Mouse (Mus musculus): Measurements from ENCODE around the gene Psors1c2.
A peak's percentile ranks its signal among the peaks of the same experiment; 100 is the strongest.

Psors1c2 gene

DNA sequence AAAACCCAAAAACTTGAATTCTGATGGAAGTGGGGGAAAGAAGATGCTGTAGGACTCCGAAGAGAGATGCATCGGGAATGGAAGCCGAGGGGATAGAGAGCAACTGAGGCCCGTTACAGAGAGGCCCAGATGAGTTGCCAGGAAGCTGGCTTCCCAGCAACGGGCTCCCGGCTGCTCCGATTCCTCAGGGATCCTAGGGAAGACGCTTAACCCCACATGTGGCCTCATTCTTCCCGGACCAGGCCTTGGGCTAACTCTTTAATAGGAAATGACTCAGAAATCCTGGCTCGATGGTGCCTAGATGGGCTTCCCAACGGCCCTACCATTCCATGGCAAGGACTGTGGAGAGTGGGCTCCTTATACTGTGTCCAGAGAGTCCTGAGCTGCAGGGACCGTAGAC lies 15.5 kb upstream of the Psors1c2 start:
- no peak for DNase-seq (ENCODE audit: low spot score in 2 of 2)

DNA sequence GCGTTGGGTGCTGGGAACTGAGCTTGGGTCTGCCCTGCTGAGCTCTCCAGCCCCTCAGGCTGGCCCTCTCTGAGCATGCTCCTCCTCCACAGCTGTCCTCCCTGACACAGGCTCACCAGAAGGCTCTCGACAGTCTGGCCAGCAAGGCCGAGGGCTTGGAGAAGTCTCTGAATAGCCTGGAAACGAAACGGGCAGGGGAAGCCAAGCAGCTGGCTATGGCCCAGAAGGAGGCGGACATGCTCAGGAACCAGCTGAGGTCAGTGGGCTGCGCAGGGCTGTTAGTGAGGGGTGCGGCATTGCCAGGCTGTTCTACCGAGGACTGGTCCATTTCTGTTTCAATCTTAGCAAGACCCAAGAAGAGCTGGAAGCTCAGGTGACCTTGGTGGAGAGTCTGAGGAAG lies 8.6 kb upstream of the Psors1c2 start:
- no peak for DNase-seq (ENCODE audit: low spot score in 2 of 2)

DNA sequence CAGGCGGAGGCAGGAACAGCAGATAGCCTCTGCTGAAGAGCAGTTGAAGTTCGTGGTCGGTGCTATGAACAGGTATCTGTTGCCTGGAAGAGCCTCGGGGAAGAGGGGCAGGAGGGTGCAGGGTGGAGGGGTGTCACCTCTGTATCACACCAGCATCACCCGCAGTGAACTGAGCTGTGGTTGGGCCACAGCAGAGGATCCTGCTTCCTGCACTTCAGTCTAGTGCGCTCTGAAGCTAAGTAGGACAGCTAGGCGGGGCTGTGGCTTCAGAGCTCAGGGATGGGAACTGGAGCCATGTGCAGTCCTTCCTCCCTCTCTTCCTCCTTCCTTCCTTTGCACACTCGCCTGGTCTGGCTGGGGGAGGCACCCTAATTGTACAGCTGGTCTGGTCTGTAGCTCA lies 6.4 kb upstream of the Psors1c2 start:
- DNase-seq (ENCODE audit: low spot score in 2 of 2) = no peak

DNA sequence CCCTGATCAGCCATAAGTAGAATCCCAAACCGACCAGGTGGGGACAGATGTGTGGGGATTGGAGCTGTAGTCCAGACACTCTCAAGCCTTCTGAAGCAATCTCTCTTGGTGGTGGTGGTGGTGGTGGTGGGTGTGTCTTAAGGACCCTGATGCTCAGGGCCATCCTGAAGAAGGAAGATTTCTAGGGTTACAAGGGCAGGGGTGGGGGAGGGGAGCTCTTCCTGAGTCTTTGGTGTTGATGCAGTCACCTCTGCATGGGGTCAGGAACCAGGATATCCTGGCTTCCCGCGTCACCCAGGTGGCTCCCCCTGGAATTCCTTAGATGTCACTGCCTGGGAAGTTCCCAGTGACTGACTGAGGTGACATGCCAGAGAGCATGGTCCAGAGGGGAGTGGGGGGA lies 641 bp upstream of the Psors1c2 start:
- no peak for DNase-seq (ENCODE audit: low spot score in 2 of 2)

DNA sequence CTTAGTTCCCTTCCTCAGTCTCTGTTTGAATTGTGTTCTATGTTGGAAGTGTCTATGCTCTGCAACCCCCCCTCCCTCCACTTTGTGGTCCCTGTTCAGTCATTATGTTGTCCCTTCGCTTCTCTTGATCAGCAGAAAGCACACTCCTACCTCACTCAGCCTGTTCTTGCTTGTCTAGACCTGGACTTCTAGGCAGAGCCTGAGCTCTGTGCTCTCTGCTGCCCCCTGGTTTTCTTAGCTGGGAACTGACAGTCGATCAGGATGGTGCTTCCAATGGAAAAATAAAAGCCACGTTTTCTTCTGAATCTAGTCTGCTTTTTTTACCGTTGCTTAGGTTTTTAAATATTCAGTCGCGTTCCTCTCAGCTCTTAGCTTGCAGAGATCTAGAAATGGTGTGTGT lies 1.3 kb downstream of the Psors1c2 start:
- DNase-seq (ENCODE audit: low spot score in 2 of 2) = peak; percentile 62 to 81

DNA sequence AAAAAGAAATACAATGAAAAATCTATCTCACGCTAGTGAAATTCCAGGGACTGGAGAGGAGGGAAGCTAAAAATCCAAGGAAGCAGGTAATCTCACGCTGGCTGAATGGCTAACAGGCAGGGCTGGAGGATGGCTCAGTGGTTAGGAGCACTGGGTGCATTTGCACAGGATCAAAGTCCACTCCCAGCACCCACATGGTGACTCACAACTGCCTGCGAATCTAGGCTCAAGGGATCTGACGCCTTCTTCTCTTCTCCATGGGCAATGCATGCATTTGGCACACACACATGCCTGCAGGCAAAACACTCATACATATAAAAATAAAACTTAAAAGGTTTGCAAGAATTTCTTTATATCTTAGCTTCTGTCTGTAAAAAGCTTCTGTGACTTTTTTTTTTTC lies 4.4 kb downstream of the Psors1c2 start:
- no peak for DNase-seq (ENCODE audit: low spot score in 2 of 2)

DNA sequence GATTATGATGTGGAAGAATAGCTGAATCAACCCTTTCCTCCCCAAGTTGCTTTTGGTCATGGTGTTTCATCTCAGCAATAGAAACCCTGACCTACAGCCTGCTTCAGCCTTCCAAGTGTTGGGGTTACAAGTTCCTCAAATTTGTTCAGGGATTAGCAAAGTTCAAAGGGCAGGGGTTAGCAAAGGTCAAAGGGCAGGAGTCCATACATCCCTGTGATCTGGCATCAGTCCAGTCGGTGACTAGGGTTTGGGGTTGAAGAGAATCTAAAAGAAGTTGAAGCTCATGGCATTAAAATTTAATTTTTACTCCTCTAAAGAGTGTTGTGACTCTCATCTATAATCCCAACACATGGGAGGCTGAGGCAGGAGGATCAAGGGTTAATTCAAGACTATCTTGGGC lies 5.5 kb downstream of the Psors1c2 start:
- DNase-seq (ENCODE audit: low spot score in 2 of 2) = no peak

DNA sequence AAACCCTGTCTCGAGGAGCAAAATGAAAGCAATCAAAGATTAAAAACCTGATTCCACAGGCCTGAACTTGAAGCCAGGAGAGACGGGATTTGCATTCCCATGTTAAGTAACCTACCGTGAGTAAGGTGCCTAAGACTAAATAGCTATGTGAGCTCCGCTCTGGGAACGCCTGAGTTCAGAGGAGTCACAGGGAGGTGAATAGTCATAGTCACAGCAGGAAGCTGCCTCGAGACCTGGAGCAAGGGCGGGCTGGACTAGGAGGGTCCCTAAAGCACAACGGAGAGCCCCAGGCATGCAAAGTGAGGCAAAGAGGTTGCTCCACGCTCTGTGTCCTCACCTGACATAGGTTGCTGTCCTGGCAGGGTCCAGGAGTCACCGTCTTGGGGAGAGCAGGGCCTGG lies 6.5 kb downstream of the Psors1c2 start:
- no peak for DNase-seq (ENCODE audit: low spot score in 2 of 2)

DNA sequence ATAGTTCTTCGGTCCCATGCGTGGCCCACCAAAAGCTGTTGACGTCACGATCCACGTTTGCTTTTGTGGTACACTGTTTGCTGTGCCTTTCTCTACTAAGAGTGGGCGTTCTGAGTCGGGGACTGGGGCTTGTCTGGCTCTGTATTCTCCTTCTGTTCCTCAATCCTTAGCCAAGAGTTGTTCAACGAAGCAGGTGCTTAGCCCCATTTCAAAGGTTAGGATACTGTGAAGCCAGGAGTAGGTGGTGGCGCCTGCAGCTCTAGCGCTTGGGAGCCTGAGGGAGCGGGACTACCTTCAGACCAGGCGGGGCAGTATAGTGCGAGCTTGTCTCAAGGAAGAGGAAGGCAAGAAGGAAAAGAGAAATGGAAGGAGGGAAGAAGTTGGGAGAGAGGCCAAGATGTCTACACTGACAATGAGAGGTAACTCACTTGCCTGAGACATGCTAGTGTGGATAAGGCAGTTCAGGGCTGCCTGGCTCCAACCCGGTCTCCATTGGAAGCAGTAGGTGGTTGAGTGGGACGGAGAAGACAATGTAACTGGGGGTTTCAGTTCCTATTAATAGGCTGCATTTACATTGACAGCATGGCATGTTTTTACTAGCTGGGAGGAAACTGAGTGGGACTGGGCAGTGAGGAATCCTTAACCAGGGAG lies 9.9 kb downstream of the Psors1c2 start:
- no peak for DNase-seq (ENCODE audit: low spot score in 2 of 2)

DNA sequence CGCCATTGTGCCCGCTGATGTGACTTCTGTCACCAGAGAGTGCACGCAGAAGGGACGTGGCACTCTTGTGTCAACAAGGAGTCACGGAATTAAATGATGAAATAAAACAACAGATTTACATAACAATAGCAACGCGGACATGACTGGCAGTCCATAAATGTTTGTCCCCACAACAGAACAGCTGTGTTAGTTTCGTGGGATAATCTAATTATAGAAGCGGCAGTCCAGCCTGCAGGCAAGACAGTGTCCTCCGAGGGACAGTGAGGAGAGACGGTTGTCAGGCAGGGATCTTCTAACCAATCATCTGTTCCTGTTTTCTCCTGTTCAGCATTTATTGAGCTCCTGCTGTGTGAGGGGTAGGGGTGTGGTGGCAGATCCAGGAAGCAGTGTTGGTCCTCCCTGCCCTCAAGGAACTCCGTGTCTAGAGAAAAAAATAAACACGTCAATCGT lies 10.4 kb downstream of the Psors1c2 start:
- DNase-seq (ENCODE audit: low spot score in 2 of 2) = no peak

DNA sequence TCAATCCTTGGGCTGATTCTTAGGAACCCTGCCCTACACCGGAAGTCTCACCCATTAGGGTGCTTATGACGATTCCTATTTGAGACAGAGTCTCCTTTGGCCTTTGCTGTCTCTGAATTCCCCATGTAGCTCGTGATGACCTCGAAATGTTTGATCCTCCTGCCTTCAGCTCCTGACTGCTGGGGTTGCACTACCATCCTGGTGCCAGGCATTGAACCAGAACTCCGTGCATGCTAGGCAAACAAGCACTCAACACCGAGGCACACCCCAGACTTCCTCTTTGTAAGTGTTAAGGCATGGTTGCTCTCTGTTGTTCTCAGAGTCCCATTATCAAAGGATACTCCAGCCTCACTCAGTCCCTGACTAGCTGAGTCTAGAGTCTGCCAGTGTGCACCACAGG lies 11.0 kb downstream of the Psors1c2 start:
- DNase-seq (ENCODE audit: low spot score in 2 of 2) = no peak

DNA sequence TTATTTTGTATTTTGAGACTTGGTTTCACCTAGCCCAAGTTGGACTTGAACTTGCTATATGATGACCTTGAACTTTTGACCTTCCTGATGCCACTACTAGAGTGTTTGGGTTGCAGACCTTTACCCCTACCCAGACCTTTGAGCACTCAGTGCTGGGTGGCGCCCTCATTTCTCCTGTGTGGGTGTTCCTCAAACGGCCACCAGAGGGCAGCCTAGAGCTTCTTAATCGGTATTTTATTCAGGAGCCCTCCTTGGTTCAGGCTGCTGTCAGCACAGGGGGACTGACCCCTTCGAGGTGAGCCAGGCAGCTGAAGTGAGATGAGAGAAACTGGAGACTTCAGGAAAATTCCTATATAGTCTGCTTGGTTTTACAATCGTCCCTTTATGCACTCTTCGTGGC lies 11.7 kb downstream of the Psors1c2 start:
- DNase-seq (ENCODE audit: low spot score in 2 of 2) = peak in 1 of 2 experiments; percentile 61

DNA sequence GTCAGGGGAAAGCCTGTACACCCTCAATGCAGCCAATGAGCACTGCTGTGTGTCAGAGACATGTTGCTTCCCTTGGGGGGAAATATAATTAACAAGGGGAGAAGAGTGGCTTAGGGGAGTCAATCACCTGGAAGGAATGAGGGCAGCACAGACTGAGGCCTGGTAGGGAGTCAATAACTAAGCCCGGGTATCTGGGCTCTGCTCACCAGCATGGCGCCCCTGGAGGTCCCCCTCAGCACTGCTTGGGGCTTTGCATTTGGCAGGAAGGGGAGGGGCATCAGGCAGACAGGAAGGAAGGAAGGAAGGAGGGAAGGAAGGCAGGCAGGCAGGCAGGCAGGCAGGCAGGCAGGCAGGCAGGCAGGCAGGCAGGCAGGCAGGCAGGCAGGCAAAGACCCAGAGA lies 14.5 kb downstream of the Psors1c2 start:
- no peak for DNase-seq (ENCODE audit: low spot score in 2 of 2)

DNA sequence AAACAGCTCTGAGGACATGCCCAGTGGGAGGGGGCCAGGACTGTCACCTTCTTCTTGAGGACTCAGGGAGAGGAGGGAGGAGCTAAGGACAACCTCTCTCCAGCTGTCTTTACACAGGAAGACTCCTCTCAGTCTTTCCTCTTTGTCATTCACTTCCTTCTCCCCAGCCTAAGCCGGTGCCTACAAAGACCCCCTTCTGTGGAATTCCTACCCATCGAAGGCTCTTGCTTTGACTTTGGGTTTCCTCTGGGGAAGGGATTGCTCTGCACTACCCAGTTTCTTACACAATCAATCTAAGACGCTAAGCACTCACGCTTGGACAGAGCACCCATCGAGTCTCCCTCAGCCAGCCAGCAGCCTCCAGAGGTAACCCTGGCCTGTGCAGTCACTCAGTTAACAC lies 15.6 kb downstream of the Psors1c2 start:
- no peak for DNase-seq (ENCODE audit: low spot score in 2 of 2)

DNA sequence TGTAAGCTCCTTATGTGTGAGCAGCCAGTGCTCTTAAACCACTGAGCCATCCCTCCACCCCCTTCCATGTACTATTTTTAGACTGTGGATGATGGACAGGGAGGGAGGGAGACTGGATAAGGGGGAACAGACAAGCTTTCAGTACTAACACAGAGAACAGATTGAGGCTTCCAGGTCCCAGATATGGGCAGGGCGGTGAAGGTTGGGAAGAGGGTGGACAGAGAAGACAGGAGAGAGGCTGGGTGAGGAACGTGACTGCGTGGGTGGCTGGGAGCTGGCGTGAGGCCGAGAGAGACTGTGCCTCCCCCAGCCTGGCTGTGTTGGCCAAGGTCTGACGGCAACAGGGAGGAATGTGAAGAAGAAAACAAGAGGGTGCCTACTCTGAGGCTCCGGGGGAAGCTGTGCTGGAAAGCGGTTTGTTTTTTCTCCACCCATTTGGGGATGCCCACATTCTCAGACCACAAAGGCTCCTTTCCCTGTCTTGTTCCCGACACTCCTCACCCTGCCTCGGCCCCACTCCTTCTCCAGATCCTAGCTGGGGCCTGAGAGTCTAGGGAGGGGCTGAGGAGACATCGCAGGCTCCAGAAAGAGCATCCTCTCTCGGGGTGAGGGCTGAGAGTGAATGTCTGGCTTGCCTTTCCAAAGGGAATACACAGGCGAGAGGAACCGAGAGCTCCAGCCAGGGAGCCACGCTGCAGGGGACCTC lies 16.6 kb downstream of the Psors1c2 start:
- peak; percentile 72 to 77 for DNase-seq (ENCODE audit: low spot score in 2 of 2)

DNA sequence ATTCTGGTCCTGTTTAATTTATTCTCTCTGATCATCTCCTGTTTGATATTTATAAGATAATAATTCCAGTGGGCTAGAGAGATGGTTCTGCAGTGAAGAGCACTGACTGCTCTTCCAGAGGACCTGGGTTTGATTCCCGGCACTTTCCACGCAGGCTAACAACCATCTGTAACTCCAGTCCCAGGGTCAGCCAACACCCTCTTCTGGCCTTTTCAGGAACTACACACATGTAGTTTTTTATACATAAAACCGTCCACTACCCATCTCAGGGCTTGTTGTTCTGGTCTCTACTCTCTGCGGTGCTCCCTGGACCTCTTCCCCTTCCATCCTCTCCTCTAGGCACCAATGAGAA lies 17.1 kb downstream of the Psors1c2 start:
- no peak for DNase-seq (ENCODE audit: low spot score in 2 of 2)

DNA sequence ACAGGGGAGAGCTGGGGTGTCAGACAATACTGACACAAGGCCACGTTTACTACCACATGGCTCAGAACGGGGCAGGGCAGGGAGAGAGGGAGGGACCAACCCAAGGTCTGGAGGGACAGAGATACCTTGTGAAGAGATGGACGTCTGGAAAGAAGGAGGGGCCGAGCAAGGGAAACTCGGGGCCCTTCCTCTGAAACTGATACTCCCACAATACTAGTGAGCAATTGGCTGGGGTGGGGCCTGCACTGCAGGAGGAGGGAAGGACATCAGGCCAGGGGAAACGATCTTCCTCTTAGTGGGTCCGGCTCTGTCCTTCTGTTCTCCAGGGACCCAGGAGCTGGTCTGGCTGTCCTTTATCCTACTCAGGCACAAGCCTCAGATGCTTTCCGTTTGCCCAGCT lies 17.9 kb downstream of the Psors1c2 start:
- no peak for DNase-seq (ENCODE audit: low spot score in 2 of 2)

DNA sequence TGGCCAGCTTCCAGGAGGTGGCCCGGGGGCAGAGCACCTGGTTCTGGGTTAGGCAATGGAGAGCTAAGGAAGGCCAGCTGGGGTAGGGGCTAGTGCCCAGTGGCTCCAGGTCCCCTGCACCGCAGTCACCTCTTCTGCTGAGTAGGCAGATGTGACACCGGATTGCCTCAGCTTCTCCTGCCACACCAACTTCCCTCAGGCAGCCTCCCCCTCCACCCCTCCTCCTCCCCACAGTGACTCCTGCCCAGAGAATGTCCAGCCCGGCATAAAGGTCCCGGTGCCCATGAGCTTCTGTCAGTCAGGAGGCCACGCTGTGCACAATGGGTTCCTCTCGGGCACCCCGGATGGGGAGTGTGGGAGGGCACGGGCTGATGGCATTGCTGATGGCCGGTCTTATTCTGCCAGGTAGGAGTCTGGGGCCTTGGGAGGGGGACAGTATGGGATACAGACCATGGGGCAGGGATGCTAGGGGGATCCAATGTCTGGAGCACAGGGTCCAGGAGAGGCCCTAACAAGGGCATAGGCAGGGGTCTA lies 18.9 kb downstream of the Psors1c2 start, which contains the start of gene Cdsn:
Gene Cdsn (plus strand): TSS at position 248 of the 534 bp plus-strand sequence.
- DNase-seq (ENCODE audit: low spot score in 2 of 2) = no peak

DNA sequence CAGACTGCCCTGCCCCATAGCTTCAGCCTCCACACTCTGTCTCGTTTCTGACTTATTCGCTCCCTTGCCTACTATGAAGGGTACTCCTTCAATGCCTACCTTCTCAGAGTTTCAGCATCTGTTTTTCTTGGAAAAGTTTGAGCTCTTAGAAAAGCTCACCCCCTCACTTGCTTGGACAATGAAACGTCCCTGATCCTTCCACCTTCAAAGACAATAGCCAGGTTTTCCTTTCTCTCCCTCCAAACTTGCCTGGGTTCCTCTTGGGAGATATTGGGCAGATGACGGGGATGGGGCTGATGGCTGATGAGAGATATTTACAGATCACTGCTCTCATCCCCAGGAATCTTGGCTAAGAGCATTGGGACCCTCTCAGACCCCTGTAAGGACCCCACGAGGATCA lies 21.3 kb downstream of the Psors1c2 start:
- DNase-seq (ENCODE audit: low spot score in 2 of 2) = no peak

DNA sequence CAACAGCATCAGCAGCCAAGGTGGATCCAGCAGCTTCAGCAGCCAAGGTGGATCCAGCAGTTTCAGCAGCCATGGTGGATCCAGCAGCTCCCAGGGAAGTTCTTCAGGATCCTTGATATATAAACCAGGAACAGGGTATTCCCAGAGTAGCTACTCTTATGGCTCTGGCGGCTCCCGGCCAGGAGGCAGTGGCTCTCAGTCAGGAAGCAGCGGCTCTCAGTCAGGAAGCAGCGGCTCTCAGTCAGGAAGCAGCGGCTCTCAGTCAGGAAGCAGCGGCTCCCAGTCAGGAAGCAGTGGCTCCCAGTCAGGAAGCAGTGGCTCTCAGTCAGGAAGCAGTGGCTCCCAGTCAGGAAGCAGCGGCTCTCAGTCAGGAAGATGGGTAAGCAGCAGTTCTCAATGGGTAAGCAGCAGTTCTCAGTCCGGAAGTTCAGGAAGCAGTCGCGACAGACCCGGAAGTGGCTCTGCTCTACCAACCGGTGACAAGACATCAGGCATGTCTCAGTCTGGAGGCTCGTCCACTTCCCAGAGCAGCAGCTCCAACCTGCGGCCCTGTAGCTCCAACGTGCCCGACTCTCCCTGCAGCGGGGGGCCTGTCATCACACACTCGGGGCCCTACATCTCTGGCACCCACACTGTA lies 21.9 kb downstream of the Psors1c2 start:
- DNase-seq (ENCODE audit: low spot score in 2 of 2) = no peak

DNA sequence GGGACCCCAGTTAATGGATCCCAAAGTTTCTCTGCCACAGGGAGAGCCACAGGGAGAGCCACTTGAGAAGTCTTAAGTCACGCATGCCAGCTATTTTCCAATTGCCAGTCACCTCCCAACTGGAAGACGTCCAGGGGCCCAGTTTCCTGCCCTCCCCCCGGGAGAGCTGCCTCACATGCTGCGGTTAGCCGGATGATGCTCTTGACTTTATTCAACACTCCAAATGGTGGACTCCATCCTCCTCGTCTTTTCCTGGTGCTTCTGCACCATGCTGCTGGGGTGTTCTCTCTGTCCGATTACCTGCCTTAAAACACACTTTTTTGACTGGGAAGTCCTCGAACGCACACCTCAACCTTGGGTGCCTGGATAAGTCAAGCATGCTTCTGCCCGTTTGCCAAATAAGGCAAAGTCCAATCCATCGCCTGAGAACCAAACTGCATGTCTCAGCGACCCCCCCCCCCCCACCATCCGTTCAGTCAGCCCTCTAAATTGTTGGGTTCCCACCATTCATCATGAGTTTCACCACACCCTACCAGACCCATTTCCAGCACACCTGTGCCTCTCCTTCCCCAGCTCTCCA lies 23.3 kb downstream of the Psors1c2 start:
- DNase-seq (ENCODE audit: low spot score in 2 of 2) = no peak

DNA sequence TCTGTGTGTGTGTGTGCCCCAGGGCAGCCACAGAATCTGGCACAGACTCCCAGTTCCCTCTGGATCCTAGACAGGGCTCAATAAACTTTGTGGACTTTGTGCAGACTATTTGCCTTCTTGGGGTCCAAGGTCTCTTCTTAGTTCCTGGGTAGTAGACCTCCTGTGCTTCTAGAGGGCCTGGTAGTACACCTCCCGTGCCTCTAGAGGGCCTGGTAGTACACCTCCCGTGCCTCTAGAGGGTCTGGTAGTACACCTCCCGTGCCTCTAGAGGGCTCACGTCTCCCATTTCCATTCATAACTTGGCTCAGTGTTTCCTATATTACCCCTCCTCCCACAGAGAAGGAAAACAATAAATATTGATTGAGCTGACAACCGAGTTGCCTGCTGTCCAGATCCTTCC lies 23.8 kb downstream of the Psors1c2 start:
- no peak for DNase-seq (ENCODE audit: low spot score in 2 of 2)

DNA sequence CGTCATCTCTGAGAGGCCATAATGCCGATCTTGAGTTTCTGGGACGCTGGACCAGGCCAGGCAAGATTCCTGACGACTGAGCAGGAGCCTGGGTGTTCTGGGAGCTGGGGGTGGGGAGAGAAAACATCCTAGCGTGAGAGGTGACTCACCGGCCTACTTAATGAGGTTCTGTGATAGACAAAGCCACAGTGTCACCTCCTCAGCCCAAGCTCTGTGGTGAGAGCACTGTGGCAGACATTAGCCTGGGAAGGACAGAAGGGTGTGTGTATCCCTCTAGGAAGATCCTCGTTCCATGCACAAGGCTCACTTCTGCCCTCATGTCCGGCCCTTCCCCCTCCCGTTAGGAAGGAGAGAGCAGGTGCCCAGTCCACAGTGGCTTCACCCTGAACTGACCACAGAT lies 24.4 kb downstream of the Psors1c2 start:
- DNase-seq (ENCODE audit: low spot score in 2 of 2) = no peak
